Mouse (Mus musculus) small intestine, adult 2 months (tissue): ENCODE measurements around the gene Mrrf.

Experiments used
- CTCF ChIP-seq: fragments of 200-500 bp; IDR thresholded peaks from 2 replicates; pipeline ENCODE4 v1.5.1; 2012; ENCODE audit warnings: low read depth, mild to moderate bottlenecking, control low read depth, inconsistent platforms, low read length, moderate library complexity, mixed read lengths; ENCODE audit not compliant: insufficient replicate concordance, insufficient read length; ENCODE audit errors: extremely low read depth
- POLR2A ChIP-seq: fragments of 200-500 bp; IDR thresholded peaks from 2 replicates; pipeline ENCODE4 v1.6.1; 2012; ENCODE audit warnings: low read depth, mild to moderate bottlenecking, control low read depth, inconsistent platforms, low read length, moderate library complexity

DNA sequence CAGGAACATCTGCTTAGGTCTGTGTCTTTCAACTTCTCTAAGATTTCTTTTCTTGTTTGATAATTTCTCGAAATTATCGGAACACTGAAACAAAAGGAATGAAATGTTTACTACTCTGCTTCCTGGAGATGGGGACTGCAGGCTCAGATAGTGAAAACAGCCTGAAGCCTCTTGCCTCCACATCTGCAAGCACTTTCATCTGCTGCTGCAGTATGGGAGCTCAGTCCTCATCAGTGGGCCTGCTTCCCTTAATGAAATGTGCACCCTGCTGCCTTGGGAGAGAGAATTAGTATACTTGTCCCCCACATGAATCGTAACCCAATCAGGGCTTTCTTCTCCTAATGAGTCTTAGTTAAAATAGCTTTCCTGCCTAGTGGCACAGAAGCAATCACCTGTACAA is 7.1 kb upstream of the Mrrf start:
- no peak for TF ChIP-seq POLR2A
- TF ChIP-seq CTCF: no peak
